Mouse (Mus musculus): ENCODE measurements around the gene Wsb2. TPM values are rescaled to one million over a fixed set of nuclear protein-coding genes. Genes with fewer than 3 reads are reported as not detected.
"Not testable (repeated sequence)": the region's sequence is repeated elsewhere in the genome, so short reads cannot be mapped to it uniquely, and the experiment has no call there.

Gene Wsb2
- total and polyA plus RNA-seq, 2 experiments from 2014 or later, result 336 to 494 TPM

DNA sequence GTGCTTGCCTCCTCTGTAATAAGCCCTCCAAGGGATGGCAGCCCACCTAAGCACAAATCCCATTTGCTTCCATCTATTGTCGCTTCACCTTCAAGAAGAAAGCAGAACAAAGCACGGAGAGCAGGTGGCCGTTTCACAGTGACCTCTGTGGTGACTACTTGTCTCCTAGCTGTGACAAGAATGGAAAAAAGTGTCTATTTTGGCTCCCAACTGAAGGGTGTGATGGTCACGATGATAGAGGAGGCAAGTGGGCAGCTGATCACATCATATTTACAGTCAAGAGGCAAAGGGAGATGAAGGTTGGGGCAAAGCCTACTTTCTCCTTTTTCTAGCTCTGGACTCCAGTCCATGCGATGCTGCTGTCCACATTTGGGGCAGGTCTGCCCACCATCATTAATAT, 38.7 kb downstream of the Wsb2 start:
- Histone ChIP-seq H3K4me1 (ENCODE audit: insufficient read depth, low read length) (no peaks in the 10 kb centered on the region), H3K4me2 (ENCODE audit: low read depth, low read length, poor library complexity, severe bottlenecking) (no peak overlapping the region), H3K27me3 (ENCODE audit: insufficient read depth, low read length) (no peaks in the 10 kb centered on the region), H3K27ac (ENCODE audit: low read depth, low read length) (no peak overlapping the region), H3K9ac (replicated peaks; ENCODE audit: low read length, poor library complexity, severe bottlenecking) (no peak overlapping the region), H3K4me3 (ENCODE audit: low read depth, low read length) (no peak overlapping the region), H3K9me3 (ENCODE audit: low read length) (no peaks in the 10 kb centered on the region), H3K36me3 (ENCODE audit: insufficient read depth, low read length) (no peaks in the 10 kb centered on the region)
- DNase-seq (ENCODE audit: low spot score) (no peak), ATAC-seq (ENCODE audit: low FRiP score) (no peak)
- no peak for TF ChIP-seq CTCF (IDR thresholded peaks at IDR 0.05)
- WGBS, result 91% methylated on average over 5 of the region's 5 CpGs

DNA sequence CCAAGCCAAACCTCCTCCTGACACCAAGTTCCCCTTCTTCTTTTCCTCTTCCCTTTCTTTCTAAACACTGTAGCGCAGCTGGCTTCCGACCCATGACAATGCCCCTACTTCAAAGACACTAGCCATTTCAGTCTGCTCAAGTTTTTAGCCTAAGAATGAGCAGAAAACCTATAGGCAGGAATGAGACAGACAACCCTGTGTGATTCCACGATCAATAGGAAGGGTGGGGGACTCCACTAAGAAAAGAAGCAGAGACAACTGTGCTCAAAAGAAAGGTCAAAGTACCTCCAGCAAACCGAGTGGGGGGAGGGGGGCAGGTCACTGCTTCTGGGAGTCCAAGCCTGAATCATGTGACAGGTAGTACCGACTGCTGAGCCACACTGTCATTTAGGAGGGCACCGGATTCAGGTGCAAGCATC, 39.5 kb downstream of the Wsb2 start:
- Histone ChIP-seq H3K4me1 (ENCODE audit: insufficient read depth, low read length) (no peaks in the 10 kb centered on the region), H3K36me3 (ENCODE audit: insufficient read depth, low read length) (no peaks in the 10 kb centered on the region), H3K9ac (replicated peaks; ENCODE audit: low read length, poor library complexity, severe bottlenecking) (no peak overlapping the region), H3K4me2 (ENCODE audit: low read depth, low read length, poor library complexity, severe bottlenecking) (no peak overlapping the region), H3K4me3 (ENCODE audit: low read depth, low read length) (no peak overlapping the region), H3K9me3 (ENCODE audit: low read length) (no peaks in the 10 kb centered on the region), H3K27me3 (ENCODE audit: insufficient read depth, low read length) (no peaks in the 10 kb centered on the region), H3K27ac (ENCODE audit: low read depth, low read length) (no peak overlapping the region)
- no peak for ATAC-seq (ENCODE audit: low FRiP score)
- TF ChIP-seq CTCF (IDR thresholded peaks at IDR 0.05), result no peak
- 64% methylated on average over 6 of the region's 6 CpGs for WGBS
- DNase-seq (ENCODE audit: low spot score), result no peak

DNA sequence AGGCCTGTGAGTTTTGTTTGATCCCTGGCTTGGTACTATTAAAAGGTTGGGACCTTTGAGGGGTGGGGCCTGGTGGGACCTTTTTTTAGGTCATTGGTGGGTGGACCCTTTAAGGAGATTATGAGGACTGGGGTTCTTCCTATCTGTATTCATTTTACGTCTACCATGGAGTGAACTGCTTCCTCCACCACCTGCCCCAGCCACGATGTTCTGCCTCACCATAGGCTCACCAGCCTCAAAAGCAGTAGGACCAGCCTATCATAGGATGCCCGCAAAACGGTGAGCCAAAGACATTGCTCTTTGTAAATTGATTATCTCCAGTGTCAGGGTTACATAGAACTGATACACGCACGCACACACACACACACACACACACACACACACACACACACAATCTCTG, 40.3 kb downstream of the Wsb2 start:
- no peaks in the 10 kb centered on the region for H3K27me3 ChIP-seq (ENCODE audit: insufficient read depth, low read length)
- ATAC-seq (ENCODE audit: low FRiP score) (no peak), DNase-seq (ENCODE audit: low spot score) (no peak)
- no peaks in the 10 kb centered on the region for H3K36me3 ChIP-seq (ENCODE audit: insufficient read depth, low read length)
- no peak overlapping the region for H3K4me2 ChIP-seq (ENCODE audit: low read depth, low read length, poor library complexity, severe bottlenecking)
- H3K27ac ChIP-seq (ENCODE audit: low read depth, low read length), result no peak overlapping the region
- no peaks in the 10 kb centered on the region for H3K9me3 ChIP-seq (ENCODE audit: low read length)
- no peak for TF ChIP-seq CTCF (IDR thresholded peaks at IDR 0.05)
- no peak overlapping the region for H3K4me3 ChIP-seq (ENCODE audit: low read depth, low read length)
- H3K4me1 ChIP-seq (ENCODE audit: insufficient read depth, low read length), result no peaks in the 10 kb centered on the region
- H3K9ac ChIP-seq (replicated peaks; ENCODE audit: low read length, poor library complexity, severe bottlenecking), result no peak overlapping the region
- 79% methylated on average over 6 of the region's 6 CpGs for WGBS

GRCm38 (mm10) chr5:117398007-117398550, 41.0 kb downstream of the Wsb2 start:
- Histone ChIP-seq H3K4me1 (ENCODE audit: insufficient read depth, low read length) (no peaks in the 10 kb centered on the region), H3K9me3 (ENCODE audit: low read length) (no peaks in the 10 kb centered on the region), H3K27me3 (ENCODE audit: insufficient read depth, low read length) (no peaks in the 10 kb centered on the region), H3K9ac (replicated peaks; ENCODE audit: low read length, poor library complexity, severe bottlenecking) (no peak overlapping the region), H3K4me3 (ENCODE audit: low read depth, low read length) (no peak overlapping the region), H3K4me2 (ENCODE audit: low read depth, low read length, poor library complexity, severe bottlenecking) (no peak overlapping the region), H3K36me3 (ENCODE audit: insufficient read depth, low read length) (no peaks in the 10 kb centered on the region), H3K27ac (ENCODE audit: low read depth, low read length) (no peak overlapping the region)
- ATAC-seq (ENCODE audit: low FRiP score) (no peak), DNase-seq (ENCODE audit: low spot score) (peak; percentile 5)
- WGBS, result 27% methylated on average over 4 of the region's 5 CpGs
- TF ChIP-seq CTCF (IDR thresholded peaks at IDR 0.05), result 0 out of 2 replicates have a peak, but pooled peaks have one; percentile 7

- no peaks in the 10 kb centered on the region for H3K4me1 ChIP-seq (ENCODE audit: insufficient read depth, low read length)
- H3K4me3 ChIP-seq (ENCODE audit: low read depth, low read length), result no peak overlapping the region
Observed at GRCm38 (mm10) chr5:117399281-117399680, 42.2 kb downstream of the Wsb2 start.

DNA sequence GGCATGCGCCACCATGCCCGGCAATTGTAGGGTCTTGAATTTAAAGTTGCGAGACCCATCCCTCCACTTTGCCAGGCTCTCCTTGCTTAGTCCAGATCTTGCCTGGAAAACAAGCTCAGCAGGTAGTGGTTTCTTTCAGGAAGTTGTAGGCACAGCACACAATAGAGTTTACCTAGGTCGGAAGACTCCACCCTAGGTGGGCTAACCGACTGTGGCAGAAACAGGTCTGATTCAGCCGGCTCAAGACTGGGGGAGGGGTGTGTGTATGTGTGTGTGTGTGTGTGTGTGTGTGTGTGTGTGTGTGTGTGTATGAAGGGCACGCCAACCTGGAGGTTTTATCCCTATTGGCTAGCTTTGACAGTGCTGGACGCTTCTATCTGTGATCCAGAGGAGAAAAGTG, 46.5 kb downstream of the Wsb2 start:
- no peaks in the 10 kb centered on the region for H3K4me1 ChIP-seq (ENCODE audit: insufficient read depth, low read length)
- H3K36me3 ChIP-seq (ENCODE audit: insufficient read depth, low read length), result no peaks in the 10 kb centered on the region
- DNase-seq (ENCODE audit: low spot score) (no peak), ATAC-seq (ENCODE audit: low FRiP score) (no peak)
- 88% methylated on average over 8 of the region's 8 CpGs for WGBS
- no peaks in the 10 kb centered on the region for H3K27me3 ChIP-seq (ENCODE audit: insufficient read depth, low read length)
- TF ChIP-seq CTCF (IDR thresholded peaks at IDR 0.05), result no peak
- H3K27ac ChIP-seq (ENCODE audit: low read depth, low read length), result no peak overlapping the region
- H3K4me2 ChIP-seq (ENCODE audit: low read depth, low read length, poor library complexity, severe bottlenecking), result no peak overlapping the region
- no peaks in the 10 kb centered on the region for H3K9me3 ChIP-seq (ENCODE audit: low read length)
- H3K9ac ChIP-seq (replicated peaks; ENCODE audit: low read length, poor library complexity, severe bottlenecking), result no peak overlapping the region
- no peak overlapping the region for H3K4me3 ChIP-seq (ENCODE audit: low read depth, low read length)

More at GRCm38 (mm10) chr5:117399281-117399680, 42.2 kb downstream of the Wsb2 start:
- no peak for TF ChIP-seq CTCF (IDR thresholded peaks at IDR 0.05)
- Histone ChIP-seq H3K27me3 (ENCODE audit: insufficient read depth, low read length) (no peaks in the 10 kb centered on the region), H3K9me3 (ENCODE audit: low read length) (no peaks in the 10 kb centered on the region), H3K27ac (ENCODE audit: low read depth, low read length) (no peak overlapping the region), H3K4me2 (ENCODE audit: low read depth, low read length, poor library complexity, severe bottlenecking) (no peak overlapping the region), H3K36me3 (ENCODE audit: insufficient read depth, low read length) (no peaks in the 10 kb centered on the region), H3K9ac (replicated peaks; ENCODE audit: low read length, poor library complexity, severe bottlenecking) (no peak overlapping the region)
- 79% methylated on average over 9 of the region's 9 CpGs for WGBS
- ATAC-seq (ENCODE audit: low FRiP score) (no peak), DNase-seq (ENCODE audit: low spot score) (no peak)

DNA sequence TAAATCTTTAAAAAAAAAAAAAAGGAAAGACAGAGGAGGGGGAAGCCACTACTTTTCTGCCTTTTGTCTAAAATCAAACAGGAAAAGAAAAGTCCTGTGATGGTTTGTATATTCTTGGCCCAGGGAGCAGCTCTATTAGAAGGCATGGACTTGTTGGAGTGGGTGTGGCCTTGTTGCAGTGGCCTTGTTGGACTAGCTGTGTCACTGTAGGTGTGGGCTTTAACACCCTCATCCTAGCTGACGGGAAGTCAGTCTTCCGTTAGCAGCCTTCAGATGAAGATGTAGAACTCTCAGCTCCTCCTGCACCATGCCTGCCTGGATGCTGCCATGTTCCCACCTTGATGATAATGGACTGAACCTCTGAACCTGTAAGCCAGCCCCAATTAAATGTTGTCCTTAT, 47.6 kb downstream of the Wsb2 start:
- not testable (repeated sequence) for H3K9ac ChIP-seq (replicated peaks; ENCODE audit: low read length, poor library complexity, severe bottlenecking); H3K27ac ChIP-seq (ENCODE audit: low read depth, low read length); ATAC-seq (ENCODE audit: low FRiP score); H3K9me3 ChIP-seq (ENCODE audit: low read length); H3K27me3 ChIP-seq (ENCODE audit: insufficient read depth, low read length); H3K4me1 ChIP-seq (ENCODE audit: insufficient read depth, low read length); H3K4me2 ChIP-seq (ENCODE audit: low read depth, low read length, poor library complexity, severe bottlenecking); DNase-seq (ENCODE audit: low spot score); H3K36me3 ChIP-seq (ENCODE audit: insufficient read depth, low read length); H3K4me3 ChIP-seq (ENCODE audit: low read depth, low read length)
- 92% methylated on average over 2 of the region's 2 CpGs for WGBS

All from midbrain, postnatal 0 days (tissue).